Mouse (Mus musculus) C2C12 (cell line): ENCODE data around the gene Pla2g4a. TPM values are rescaled to one million over a fixed set of nuclear protein-coding genes. Genes with fewer than 3 reads are reported as not detected.

Experiments used
- H3K27me3 ChIP-seq: one replicate; pipeline ENCODE4 v1.6.1; 2011; ENCODE audit not compliant: control insufficient read depth, insufficient read depth, insufficient read length
- H3K36me3 ChIP-seq: one replicate; pipeline ENCODE4 v1.6.1; 2011; ENCODE audit not compliant: control insufficient read depth, insufficient read depth
- H3K4me3 ChIP-seq: one replicate; pipeline ENCODE4 v1.5.1; 2011; ENCODE audit warnings: mild to moderate bottlenecking, control low read depth; ENCODE audit not compliant: poor library complexity, insufficient read depth, severe bottlenecking
- H3K79me2 ChIP-seq: one replicate; pipeline ENCODE4 v1.6.1; 2011; ENCODE audit not compliant: control insufficient read depth, insufficient read depth
- H3K79me3 ChIP-seq: one replicate; pipeline ENCODE4 v1.6.1; 2011; ENCODE audit warnings: low read depth, control low read depth
- H3ac ChIP-seq: one replicate; pipeline ENCODE3; 2011; ENCODE audit warnings: low read depth; ENCODE audit not compliant: control insufficient read depth, insufficient read length
- CEBPB ChIP-seq: IDR thresholded peaks from one replicate; pipeline ENCODE4 v1.6.1; 2011; ENCODE audit warnings: low read depth, mild to moderate bottlenecking, control low read depth, moderate library complexity
- CTCF ChIP-seq: IDR thresholded peaks from one replicate; pipeline ENCODE4 v1.5.1; 2011; ENCODE audit not compliant: control insufficient read depth, insufficient read depth, insufficient read length
- FOSL1 ChIP-seq: IDR thresholded peaks from one replicate; pipeline ENCODE4 v1.8.0; 2011; ENCODE audit warnings: mild to moderate bottlenecking, low read length; ENCODE audit not compliant: poor library complexity, insufficient read depth, severe bottlenecking
- MAX ChIP-seq: IDR thresholded peaks from one replicate; pipeline ENCODE4 v1.6.1; 2011; ENCODE audit warnings: mild to moderate bottlenecking, control low read depth
- MYOD1 ChIP-seq: IDR thresholded peaks from one replicate; pipeline ENCODE4 v1.6.1; 2011; ENCODE audit warnings: low read depth; ENCODE audit not compliant: control insufficient read depth, insufficient read length
- MYOG ChIP-seq: IDR thresholded peaks from one replicate; pipeline ENCODE4 v1.6.1; 2011; ENCODE audit not compliant: control insufficient read depth, insufficient read length; ENCODE audit errors: extremely low read depth
- USF1 ChIP-seq: IDR thresholded peaks from one replicate; pipeline ENCODE4 v1.6.1; 2011; ENCODE audit warnings: low read depth, mild to moderate bottlenecking, control low read depth, moderate library complexity
- long read RNA-seq, 2 experiments: library from polyadenylated mRNA; unstranded; transcript quantifications; one replicate each; pipeline ENCODE4 v2.0.0; 2019 to 2020
- polyA plus RNA-seq: library from polyadenylated mRNA; unstranded; fragments of >200 nt; fragmentation: generic; extraction: Trizol; gene quantifications from one replicate; pipeline ENCODE4 v1.2.1, GENCODE M21; 2012; ENCODE audit warnings: missing spikeins

The Pla2g4a gene
- 7.0 TPM for polyA plus RNA-seq
- long read RNA-seq, experiment 1, transcript Pla2g4a-201 (18 exons, 2,856 nt), result major isoform, 16 of 18 reads
- long read RNA-seq, experiment 1, partial matches to known transcripts, result 2 of 18 reads
- long read RNA-seq, experiment 1, other reads (novel, unspliced or antisense), result 0 of 18 reads
- long read RNA-seq, experiment 2, transcript Pla2g4a-201 (18 exons, 2,856 nt), result major isoform, 157 of 186 reads
- long read RNA-seq, experiment 2, partial matches to known transcripts, result 8 of 186 reads
- long read RNA-seq, experiment 2, other reads (novel, unspliced or antisense), result 20 of 186 reads

- H3ac ChIP-seq, result peak within 1 kb of the TSS; percentile 67
- H3K27me3 ChIP-seq, result no peaks in the 10 kb centered on the region
- TF ChIP-seq MYOG, result no peak
- TF ChIP-seq USF1, result peak; percentile 87
- TF ChIP-seq CTCF, result no peak
- no peak for TF ChIP-seq MAX
- TF ChIP-seq CEBPB, result no peak
- no peak for TF ChIP-seq FOSL1
- no peak for TF ChIP-seq MYOD1
- no peaks in the 10 kb centered on the region for H3K79me2 ChIP-seq
- H3K36me3 ChIP-seq, result no peaks in the 10 kb centered on the region
- peak within 1 kb of the TSS; percentile 28 for H3K4me3 ChIP-seq
- H3K79me3 ChIP-seq, result peaks cover 3% of the 10 kb centered on the region
These were observed at the start of gene Pla2g4a for GRCm38 (mm10) chr1:149960734-149961424. Pla2g4a (minus strand) TSS chr1:149961290.

- H3K27me3 ChIP-seq, result no peaks in the 10 kb centered on the region
- no peaks in the 10 kb centered on the region for H3K36me3 ChIP-seq
- H3K4me3 ChIP-seq, result no peak overlapping the region
- no peak overlapping the region for H3ac ChIP-seq
- no peak for TF ChIP-seq FOSL1
- no peak for TF ChIP-seq MYOG
- TF ChIP-seq CEBPB, result no peak
- TF ChIP-seq USF1, result no peak
- H3K79me3 ChIP-seq, result no peaks in the 10 kb centered on the region
- H3K79me2 ChIP-seq, result no peaks in the 10 kb centered on the region
These were observed 49.5 kb upstream of the Pla2g4a start for GRCm38 (mm10) chr1:150010629-150010979.

- no peaks in the 10 kb centered on the region for H3K36me3 ChIP-seq
- H3K27me3 ChIP-seq, result no peaks in the 10 kb centered on the region
- TF ChIP-seq CEBPB, result no peak
- TF ChIP-seq USF1, result no peak
- no peak for TF ChIP-seq FOSL1
- no peak for TF ChIP-seq MAX
- TF ChIP-seq MYOG, result no peak
- TF ChIP-seq MYOD1, result no peak
- no peak for TF ChIP-seq CTCF
- H3K79me2 ChIP-seq, result no peaks in the 10 kb centered on the region
- no peak overlapping the region for H3K4me3 ChIP-seq
- no peaks in the 10 kb centered on the region for H3K79me3 ChIP-seq
- no peak overlapping the region for H3ac ChIP-seq
These were observed 49.0 kb upstream of the Pla2g4a start for GRCm38 (mm10) chr1:150009968-150010628.

- Histone ChIP-seq H3K4me3 (no peak overlapping the region), H3K79me3 (no peaks in the 10 kb centered on the region), H3K27me3 (no peaks in the 10 kb centered on the region), H3ac (no peak overlapping the region), H3K79me2 (no peaks in the 10 kb centered on the region), H3K36me3 (no peaks in the 10 kb centered on the region)
- TF ChIP-seq CEBPB (no peak), MYOG (no peak), FOSL1 (no peak), MAX (no peak), MYOD1 (no peak), CTCF (no peak), USF1 (no peak)
These were observed 48.0 kb upstream of the Pla2g4a start for GRCm38 (mm10) chr1:150009134-150009533.

- Histone ChIP-seq H3ac (no peak overlapping the region), H3K4me3 (no peak overlapping the region), H3K36me3 (no peaks in the 10 kb centered on the region), H3K27me3 (no peaks in the 10 kb centered on the region), H3K79me3 (no peaks in the 10 kb centered on the region), H3K79me2 (no peaks in the 10 kb centered on the region)
- TF ChIP-seq CEBPB (no peak), FOSL1 (no peak), MYOD1 (no peak), CTCF (no peak)
These were observed 14.5 kb upstream of the Pla2g4a start for GRCm38 (mm10) chr1:149975626-149976025.

- Histone ChIP-seq H3K36me3 (no peaks in the 10 kb centered on the region), H3K27me3 (no peaks in the 10 kb centered on the region), H3K79me2 (no peaks in the 10 kb centered on the region)
These were observed 4.7 kb upstream of the Pla2g4a start for GRCm38 (mm10) chr1:149965826-149966225.

More at GRCm38 (mm10) chr1:149965826-149966225, 4.7 kb upstream of the Pla2g4a start:
- TF ChIP-seq MAX (no peak), MYOG (no peak), FOSL1 (no peak), CTCF (no peak), MYOD1 (no peak), USF1 (no peak), CEBPB (no peak)
- Histone ChIP-seq H3ac (no peak overlapping the region), H3K4me3 (no peak overlapping the region), H3K79me3 (no peaks in the 10 kb centered on the region)
